Mouse (Mus musculus) thymus, postnatal 0 days (tissue): ENCODE results near the gene Gm7903. TPM values are rescaled to one million over a fixed set of nuclear protein-coding genes. Genes with fewer than 3 reads are reported as not detected.
"Not testable (repeated sequence)": the region's sequence is repeated elsewhere in the genome, so short reads cannot be mapped to it uniquely, and the experiment has no call there.

Experiments used
- DNase-seq: peaks from one replicate; pipeline ENCODE4 v3.0.0-alpha.2; 2015; ENCODE audit warnings: low spot score
- polyA plus RNA-seq: library from polyadenylated mRNA; unstranded; fragments of >200 nt; fragmentation: Nextera tagmentation; extraction: Ambion mirVana; gene quantifications from 2 replicates; pipeline ENCODE4 v1.2.1, GENCODE M21; 2015

Gene Gm7903
- not detected in 2 replicates for polyA plus RNA-seq

- DNase-seq, result not testable (repeated sequence)
These were observed at the start of gene Gm7903 for GRCm38 (mm10) chrX:135433535-135433934. Gm7903 (plus strand) TSS chrX:135433835.

- not testable (repeated sequence) for DNase-seq
These were observed 30.1 kb upstream of the Gm7903 start for GRCm38 (mm10) chrX:135403578-135403977.

- DNase-seq, result not testable (repeated sequence)
These were observed 12.4 kb upstream of the Gm7903 start for GRCm38 (mm10) chrX:135421203-135421602.

- not testable (repeated sequence) for DNase-seq
These were observed 11.8 kb upstream of the Gm7903 start for GRCm38 (mm10) chrX:135421824-135422223.

GRCm38 (mm10) chrX:135422473-135422872 lies 11.2 kb upstream of the Gm7903 start:
- DNase-seq, result not testable (repeated sequence)

GRCm38 (mm10) chrX:135464160-135464559 lies 30.5 kb downstream of the Gm7903 start:
- DNase-seq, result not testable (repeated sequence)

GRCm38 (mm10) chrX:135481902-135482301 lies 48.3 kb downstream of the Gm7903 start:
- not testable (repeated sequence) for DNase-seq

- DNase-seq, result not testable (repeated sequence)
These were observed 49.5 kb downstream of the Gm7903 start for GRCm38 (mm10) chrX:135483183-135483582.

Other genes with a start within 250 kb of the Gm7903 start
- gene Tceal6, start 223.1 kb upstream of the Gm7903 start, polyA plus RNA-seq, result 0.21 TPM in 1 of 2 replicates, not detected in the other
- not detected in 2 replicates for gene Pramel3, start 131.5 kb upstream of the Gm7903 start, polyA plus RNA-seq
- gene Gm5128, start 60.6 kb upstream of the Gm7903 start, polyA plus RNA-seq, result 0.09 TPM in 1 of 2 replicates, not detected in the other
- not detected in 2 replicates for gene AV320801, start 60.8 kb downstream of the Gm7903 start, polyA plus RNA-seq
- 0.05 and 0.34 TPM in 2 replicates for gene Nxf7, start 164.9 kb downstream of the Gm7903 start, polyA plus RNA-seq
- gene Prame, start 193.9 kb downstream of the Gm7903 start, polyA plus RNA-seq, result not detected in 2 replicates